In the genomic region with DNA sequence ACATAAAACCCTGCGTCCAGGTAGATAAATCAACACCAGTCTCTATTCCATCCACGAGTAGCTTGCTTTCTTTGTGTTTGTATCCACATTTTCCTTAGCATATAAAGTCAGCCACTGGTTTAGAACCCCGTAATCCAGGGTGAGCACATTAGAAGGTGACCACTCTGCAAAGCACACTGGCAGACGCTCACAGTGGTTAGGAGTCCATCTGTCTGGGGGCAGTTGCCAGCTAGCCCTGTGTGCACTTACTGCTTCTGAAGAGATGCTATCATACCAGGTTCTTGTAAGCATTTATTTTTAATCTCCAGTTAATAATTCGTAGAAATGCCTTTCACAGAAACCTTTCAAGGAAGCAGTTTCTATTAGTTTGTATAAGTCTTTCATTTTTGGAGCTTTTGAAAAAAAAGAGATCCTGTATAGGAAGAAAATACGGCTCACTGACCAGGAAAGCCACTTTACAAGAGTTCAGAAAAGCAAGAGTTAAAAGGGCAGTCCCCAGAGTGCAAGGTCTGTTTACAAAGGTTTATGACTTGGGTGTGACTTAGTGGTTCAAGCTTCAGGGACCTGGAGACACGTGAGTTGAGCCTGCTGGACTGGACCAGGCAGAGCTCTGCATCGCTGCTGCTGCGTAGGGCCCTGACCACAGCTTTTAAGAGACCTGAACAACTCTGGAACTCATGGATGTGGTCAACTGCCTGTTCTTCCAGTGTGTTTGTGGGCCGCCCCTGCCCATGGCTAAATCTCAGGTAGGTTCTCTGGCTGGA, we compare ENCODE assay signal across 14 mouse cellular contexts.
DNase-seq lines count a peak whose midpoint lies in the region; ATAC-seq lines count a peak whose summit lies in the region.
"Had no signal": no experiment of that assay in that cellular context is flagged by ENCODE, and none has a peak within 500 bp of the region (broad histone marks: within the 10 kb centered on the region; RNA-seq: fewer than 3 reads in every experiment).

No protein-coding gene starts in this region.

- no peaks in the 10 kb centered on the region for H3K36me3 ChIP-seq in lung, embryonic 16.5 days (ENCODE audit: control insufficient read depth, insufficient read depth, low read length)

- ATAC-seq in cerebellum, adult (ENCODE audit: insufficient number of reproducible peaks, low FRiP score, low TSS enrichment) = no peak
- ATAC-seq in lung, embryonic 16.5 days (ENCODE audit: low read depth) = peak; percentile 61
- ATAC-seq: forebrain, embryonic 16.5 days had no signal

- H3K27me3 ChIP-seq in lung, embryonic 16.5 days (ENCODE audit: control insufficient read depth, insufficient read depth, low read depth, low read length) = no peaks in the 10 kb centered on the region
- H3K27me3 ChIP-seq: midbrain, embryonic 12.5 days had no signal

- peak; percentile 32 for DNase-seq in cerebellum, adult 11-12 months
- peak; percentile 49 for DNase-seq in urinary bladder, postnatal 14 days (ENCODE audit: low spot score)
- DNase-seq in urinary bladder, adult 18-20 months (ENCODE audit: low spot score in 2 of 2) = no peak
- DNase-seq in ovary, postnatal 14 days (ENCODE audit: low spot score) = no peak
- no peak for DNase-seq in adrenal gland, postnatal 10 days
- DNase-seq in embryo, embryonic 10.5 days (ENCODE audit: low spot score) = no peak
- DNase-seq: adrenal gland, postnatal 36 days; gastrocnemius, postnatal 25 days; lung, embryonic 14.5 days had no signal

- H3K27ac ChIP-seq in lung, embryonic 16.5 days (ENCODE audit: low read length) = no peak overlapping the region
- H3K27ac ChIP-seq: left cerebral cortex, adult 2 months; midbrain, embryonic 12.5 days had no signal

- no peak overlapping the region for H3K4me3 ChIP-seq in lung, embryonic 16.5 days (ENCODE audit: low read length)
- H3K4me3 ChIP-seq: left cerebral cortex, adult 2 months; midbrain, embryonic 12.5 days had no signal

- no peak overlapping the region for H3K4me2 ChIP-seq in lung, embryonic 16.5 days (ENCODE audit: low read depth, low read length)
- H3K4me2 ChIP-seq: lung, embryonic 14.5 days; midbrain, embryonic 12.5 days had no signal

- H3K4me1 ChIP-seq in lung, embryonic 16.5 days (replicated peaks; ENCODE audit: control insufficient read depth, insufficient read depth, low read length) = peaks cover 25% of the 10 kb centered on the region

- no peak overlapping the region for H3K9ac ChIP-seq in lung, embryonic 16.5 days (ENCODE audit: low read length)
- H3K9ac ChIP-seq: lung, embryonic 14.5 days; midbrain, embryonic 12.5 days had no signal

- WGBS in lung, embryonic 16.5 days = 48% methylated on average over 10 of the region's 10 CpGs

- no peaks in the 10 kb centered on the region for H3K9me3 ChIP-seq in lung, embryonic 16.5 days (ENCODE audit: control insufficient read depth, low read length)
- H3K9me3 ChIP-seq: midbrain, embryonic 12.5 days had no signal

Comparison
In these comparisons a context has a peak if more than half of its experiments do, and no peak if none do; other contexts are left out.
1. DNase-seq: peak in cerebellum, adult 11-12 months (single experiment) and urinary bladder, postnatal 14 days (single experiment); none in urinary bladder, adult 18-20 months (0 of 2), ovary, postnatal 14 days (single experiment), adrenal gland, postnatal 10 days (single experiment) and embryo, embryonic 10.5 days (single experiment).